Mouse (Mus musculus): ENCODE measurements around the gene Gm10406. TPM values are rescaled to one million over a fixed set of nuclear protein-coding genes. Genes with fewer than 3 reads are reported as not detected.

Gene Gm10406
- total RNA-seq (2023), result not detected

DNA sequence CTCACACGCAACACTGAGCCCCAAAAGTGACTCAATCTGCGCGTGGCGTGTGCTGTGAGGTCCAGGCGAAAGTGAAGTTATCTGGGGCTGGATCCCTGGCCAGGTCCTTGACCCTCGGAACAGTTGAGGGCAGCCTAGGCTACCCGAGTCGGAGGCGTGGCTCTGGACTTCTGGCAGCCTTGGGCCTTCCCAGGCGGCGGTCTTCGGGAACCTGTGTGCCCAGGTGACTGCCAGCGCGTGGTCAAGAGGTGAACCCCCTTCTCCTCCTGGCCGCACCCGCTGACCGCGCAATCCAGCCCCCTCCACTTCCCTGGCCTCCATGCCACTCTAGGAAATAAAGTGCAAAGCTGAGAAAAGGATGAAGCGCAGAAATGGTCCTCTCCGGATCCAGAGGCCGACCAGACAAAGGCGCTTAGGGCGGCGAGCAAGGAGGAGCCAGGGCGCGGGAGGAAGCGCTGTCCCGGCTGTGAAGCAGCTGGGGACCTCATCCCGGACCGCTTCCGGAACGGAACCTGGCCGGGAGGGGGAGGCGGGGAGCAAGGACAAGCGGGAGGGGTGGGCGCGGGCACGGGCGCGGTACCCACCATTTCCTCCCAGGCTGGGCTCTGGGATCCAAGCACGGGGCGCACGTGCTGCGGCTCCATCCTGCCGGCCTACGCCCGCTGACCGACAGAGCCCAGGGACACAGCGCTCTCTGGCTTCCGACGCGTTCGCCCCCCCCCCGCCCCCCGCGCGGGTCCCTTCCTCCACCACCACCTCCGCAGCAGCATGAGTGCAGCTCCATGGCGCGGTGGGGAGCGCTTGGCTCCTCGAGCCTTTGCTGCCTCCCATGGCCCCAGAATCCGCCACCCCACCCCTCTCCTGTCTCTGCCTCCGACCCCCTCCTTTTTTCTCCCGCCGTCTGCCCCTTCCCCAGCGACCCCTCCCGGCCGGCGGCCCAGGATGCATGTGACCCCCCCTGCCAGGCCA is at the start of gene Gm10406:
Gm10406 (minus strand) TSS at position 669 of the 969 bp plus-strand sequence.

DNA sequence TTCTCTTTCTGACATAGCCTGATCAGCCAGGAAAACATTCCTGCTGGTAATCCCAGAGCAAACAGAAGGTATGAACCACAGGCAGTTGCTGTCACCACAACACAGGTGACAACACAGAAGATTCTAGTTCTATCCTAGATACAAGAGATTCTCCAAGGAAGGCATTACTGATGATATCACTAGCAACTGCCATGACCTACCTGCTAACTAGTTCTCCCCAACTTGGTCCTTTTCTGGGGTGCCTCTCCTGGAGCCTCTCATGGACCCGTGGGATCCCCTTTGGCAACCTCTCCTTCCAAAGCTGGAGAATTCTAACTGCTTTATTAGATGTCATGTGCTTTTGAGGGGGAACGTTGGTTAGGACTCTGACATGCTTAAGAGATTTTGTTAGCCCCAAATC is 17.6 kb upstream of the Gm10406 start, which contains the start of gene Gm3685:
Gm3685 (minus strand) TSS at position 101 of the 400 bp plus-strand sequence.

DNA sequence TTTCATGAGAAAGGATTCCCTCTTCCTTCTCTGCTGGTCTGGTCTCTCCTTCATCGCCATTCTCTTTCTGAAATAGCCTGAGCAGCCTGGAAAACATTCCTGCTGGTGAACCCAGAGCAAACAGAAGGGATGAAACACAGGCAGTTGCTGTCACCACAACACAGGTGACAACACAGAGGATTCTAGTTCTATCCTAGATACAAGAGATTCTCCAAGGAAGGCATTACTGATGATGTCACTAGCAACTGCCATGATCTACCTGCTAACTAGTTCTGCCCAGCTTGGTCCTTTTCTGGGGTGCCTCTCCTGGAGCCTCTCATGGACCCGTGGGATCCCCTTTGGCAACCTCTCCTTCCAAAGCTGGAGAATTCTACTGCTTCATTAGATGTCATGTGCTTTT is 53.5 kb downstream of the Gm10406 start, which contains the start of gene Gm6356:
Gm6356 (minus strand) TSS at position 101 of the 400 bp plus-strand sequence.

Other genes starting within 250 kb of the Gm10406 start
- gene Gm3642, start 187.1 kb downstream of the Gm10406 start, total RNA-seq (2023), result not detected
- gene Gm3667, start 137.5 kb downstream of the Gm10406 start, total RNA-seq (2023), result not detected
- gene Gm6356, start 53.6 kb downstream of the Gm10406 start, total RNA-seq (2023), result not detected
- gene Gm3685, start 17.5 kb upstream of the Gm10406 start, total RNA-seq (2023), result not detected
- gene Gm3696, start 73.2 kb upstream of the Gm10406 start, total RNA-seq (2023), result not detected
- gene Gm6676, start 98.0 kb upstream of the Gm10406 start, total RNA-seq (2023), result not detected
- not detected for gene Gm3512, start 147.1 kb upstream of the Gm10406 start, total RNA-seq (2023)
- not detected for gene Gm16434, start 167.1 kb upstream of the Gm10406 start, total RNA-seq (2023)
- gene Gm3727, start 237.3 kb upstream of the Gm10406 start, total RNA-seq (2023), result not detected